Mouse (Mus musculus) left cerebral cortex, postnatal 4 days (tissue): Measurements from ENCODE around the gene Rnf182. TPM values are rescaled to one million over a fixed set of nuclear protein-coding genes. Genes with fewer than 3 reads are reported as not detected.

ENCODE experiments used
- DNase-seq: peaks from one replicate; pipeline ENCODE4 v3.0.0-alpha.2; 2022
- intact Hi-C: fragments of 180-260 bp; cut with DNase I; formaldehyde crosslinking; loops from one replicate; pipeline ENCODE4 v1.15.1; 2025
- total RNA-seq, 2 experiments: library from RNA; stranded (reverse); gene quantifications; 2 replicates each; pipeline ENCODE4 v1.2.3; 2021

The Rnf182 gene
- total RNA-seq, result 10 to 100 TPM; 20.1 to 20.8 TPM

- intact Hi-C loops, result no loop called here
- peak; percentile 83 for DNase-seq
Observed at GRCm38 (mm10) chr13:43615577-43616254, at the start of gene Rnf182. Gene Rnf182, plus strand, starts transcription at chr13:43615710.

GRCm38 (mm10) chr13:43566184-43566583, 49.3 kb upstream of the Rnf182 start:
- DNase-seq, result no peak
- intact Hi-C loops, result no loop called here

GRCm38 (mm10) chr13:43567141-43567891, 48.2 kb upstream of the Rnf182 start:
- intact Hi-C loops, result no loop called here
- no peak for DNase-seq

- intact Hi-C loops, result loop anchor here (10.0 kb wide), 1 partner anchor 271 kb away; no protein-coding TSS in a partner anchor
- DNase-seq, result no peak
Observed at GRCm38 (mm10) chr13:43573979-43574378, 41.5 kb upstream of the Rnf182 start.

- peak; percentile 29 for DNase-seq
- intact Hi-C loops, result loop anchor here (10.0 kb wide), 1 partner anchor 269 kb away; no protein-coding TSS in a partner anchor
Observed at GRCm38 (mm10) chr13:43575431-43575830, 40.1 kb upstream of the Rnf182 start.

- intact Hi-C loops, result loop anchor here (10.0 kb wide), 1 partner anchor 268 kb away; no protein-coding TSS in a partner anchor
- DNase-seq, result no peak
Observed at GRCm38 (mm10) chr13:43577254-43577653, 38.3 kb upstream of the Rnf182 start.

GRCm38 (mm10) chr13:43577766-43578165, 37.7 kb upstream of the Rnf182 start:
- intact Hi-C loops, result loop anchor here (10.0 kb wide), 1 partner anchor 267 kb away; no protein-coding TSS in a partner anchor
- DNase-seq, result no peak

- DNase-seq, result peak; percentile 47
- intact Hi-C loops, result loop anchor here (10.0 kb wide), 1 partner anchor 265 kb away; no protein-coding TSS in a partner anchor
Observed at GRCm38 (mm10) chr13:43579740-43580139, 35.8 kb upstream of the Rnf182 start.

GRCm38 (mm10) chr13:43580661-43581060, 34.8 kb upstream of the Rnf182 start:
- DNase-seq, result no peak
- intact Hi-C loops, result no loop called here

- intact Hi-C loops, result no loop called here
- no peak for DNase-seq
Observed at GRCm38 (mm10) chr13:43582961-43583360, 32.5 kb upstream of the Rnf182 start.

GRCm38 (mm10) chr13:43583504-43583903, 32.0 kb upstream of the Rnf182 start:
- DNase-seq, result no peak
- intact Hi-C loops, result no loop called here

- no peak for DNase-seq
- intact Hi-C loops, result no loop called here
Observed at GRCm38 (mm10) chr13:43585335-43585734, 30.2 kb upstream of the Rnf182 start.

- no peak for DNase-seq
- intact Hi-C loops, result no loop called here
Observed at GRCm38 (mm10) chr13:43586966-43587365, 28.5 kb upstream of the Rnf182 start.

- DNase-seq, result peak; percentile 38
- intact Hi-C loops, result no loop called here
Observed at GRCm38 (mm10) chr13:43587844-43588840, 27.4 kb upstream of the Rnf182 start.

- DNase-seq, result peak; percentile 35
- intact Hi-C loops, result no loop called here
Observed at GRCm38 (mm10) chr13:43591828-43592680, 23.5 kb upstream of the Rnf182 start.

GRCm38 (mm10) chr13:43592681-43593068, 22.8 kb upstream of the Rnf182 start:
- DNase-seq, result no peak
- intact Hi-C loops, result no loop called here

- intact Hi-C loops, result loop anchor here (5.0 kb wide), 1 partner anchor 131 kb away; no protein-coding TSS in a partner anchor
- peak; percentile 61 for DNase-seq
Observed at GRCm38 (mm10) chr13:43595896-43596295, 19.6 kb upstream of the Rnf182 start.

GRCm38 (mm10) chr13:43600967-43601366, 14.5 kb upstream of the Rnf182 start:
- intact Hi-C loops, result no loop called here
- DNase-seq, result no peak

- intact Hi-C loops, result no loop called here
Observed at GRCm38 (mm10) chr13:43602440-43602839, 13.1 kb upstream of the Rnf182 start.

GRCm38 (mm10) chr13:43603042-43603441, 12.5 kb upstream of the Rnf182 start:
- intact Hi-C loops, result no loop called here

More at GRCm38 (mm10) chr13:43602440-43602839, 13.1 kb upstream of the Rnf182 start:
- no peak for DNase-seq

More at GRCm38 (mm10) chr13:43603042-43603441, 12.5 kb upstream of the Rnf182 start:
- DNase-seq, result peak; percentile 64
